Mouse (Mus musculus) heart, postnatal 0 days (tissue): ENCODE results near the gene Rasgrf2.

Source experiments
- CTCF ChIP-seq: IDR thresholded peaks from 2 replicates; pipeline ENCODE4 v1.5.1; 2016; ENCODE audit warnings: antibody characterized with exemption, control low read depth, low read depth
- EP300 ChIP-seq: IDR thresholded peaks from 2 replicates; pipeline ENCODE4 v1.6.1; 2016; ENCODE audit warnings: antibody characterized with exemption, low read depth

DNA sequence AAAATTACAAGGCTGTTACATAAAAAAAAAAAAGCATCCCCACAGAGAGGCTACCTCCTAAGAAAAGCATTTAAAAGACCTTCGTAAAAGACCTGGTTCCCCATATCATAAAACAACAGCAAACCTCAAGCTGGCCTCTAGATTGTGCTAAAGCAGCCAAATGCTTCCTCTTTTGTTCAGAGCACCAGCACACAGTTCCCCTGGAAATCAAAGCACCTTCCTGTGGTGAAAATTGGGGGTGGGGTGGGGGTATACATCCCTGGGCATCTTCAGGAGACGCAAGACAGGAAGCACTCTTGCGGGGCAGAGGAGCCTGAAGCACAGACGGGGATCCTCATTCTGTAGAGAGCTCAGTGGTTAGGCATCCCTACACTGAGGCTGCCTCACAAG, 216.3 kb downstream of the Rasgrf2 start:
- TF ChIP-seq EP300 (no peak), CTCF (no peak)
